Mouse (Mus musculus): ENCODE measurements around the gene Cpa1.

Gene Cpa1

DNA sequence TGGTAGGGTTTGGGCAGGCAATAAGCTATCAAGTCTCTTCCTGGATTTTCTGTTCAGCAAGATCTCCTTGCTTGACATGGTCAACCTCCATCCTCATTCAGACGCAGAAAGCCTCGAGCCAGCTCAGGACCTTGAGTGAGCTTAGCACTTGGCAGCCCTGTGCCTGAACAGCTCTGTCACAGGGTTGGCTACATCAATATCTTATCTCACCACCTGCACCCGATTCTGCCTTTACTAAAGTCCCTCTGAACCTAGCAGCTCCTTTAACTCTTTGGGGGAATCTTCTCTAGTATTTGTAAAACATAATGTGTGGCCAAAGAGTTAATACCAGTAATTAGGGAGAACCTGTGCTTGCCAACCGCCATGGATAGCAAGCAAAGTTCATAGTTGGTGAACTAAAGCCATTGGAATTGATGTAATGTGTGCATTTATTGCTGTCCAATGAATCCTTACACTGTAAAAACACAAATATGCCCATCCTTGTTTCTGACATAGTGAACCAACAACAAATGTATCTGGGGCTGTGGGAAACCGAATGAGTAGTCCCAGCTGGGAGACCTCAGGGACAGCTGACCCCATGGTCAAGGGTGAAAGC is at the start of gene Cpa1:
Gene Cpa1 (plus strand): TSS at position 545 of the 595 bp plus-strand sequence.
- no peak for DNase-seq (ENCODE audit: inconsistent ontology term)

DNA sequence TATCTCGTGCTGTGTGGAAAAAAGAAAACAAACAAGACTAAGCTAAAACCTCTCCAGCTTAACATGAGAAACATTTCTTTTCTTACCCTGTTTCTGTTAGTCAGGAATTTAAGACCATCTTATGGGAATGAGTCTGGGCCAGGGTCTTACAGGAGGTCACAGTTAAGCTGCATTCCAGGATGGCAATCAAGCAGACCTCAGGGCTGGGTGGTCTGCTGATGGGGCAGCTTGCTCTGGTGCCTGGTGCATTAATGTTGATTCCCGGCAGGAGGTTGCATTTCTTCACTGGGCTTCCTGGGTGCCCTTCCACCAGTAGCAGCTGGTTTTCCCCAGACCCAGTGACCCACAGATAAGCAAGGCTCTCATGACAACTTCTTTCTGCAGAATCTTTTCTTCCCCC is 49.2 kb upstream of the Cpa1 start:
- no peak for DNase-seq (ENCODE audit: inconsistent ontology term)

DNA sequence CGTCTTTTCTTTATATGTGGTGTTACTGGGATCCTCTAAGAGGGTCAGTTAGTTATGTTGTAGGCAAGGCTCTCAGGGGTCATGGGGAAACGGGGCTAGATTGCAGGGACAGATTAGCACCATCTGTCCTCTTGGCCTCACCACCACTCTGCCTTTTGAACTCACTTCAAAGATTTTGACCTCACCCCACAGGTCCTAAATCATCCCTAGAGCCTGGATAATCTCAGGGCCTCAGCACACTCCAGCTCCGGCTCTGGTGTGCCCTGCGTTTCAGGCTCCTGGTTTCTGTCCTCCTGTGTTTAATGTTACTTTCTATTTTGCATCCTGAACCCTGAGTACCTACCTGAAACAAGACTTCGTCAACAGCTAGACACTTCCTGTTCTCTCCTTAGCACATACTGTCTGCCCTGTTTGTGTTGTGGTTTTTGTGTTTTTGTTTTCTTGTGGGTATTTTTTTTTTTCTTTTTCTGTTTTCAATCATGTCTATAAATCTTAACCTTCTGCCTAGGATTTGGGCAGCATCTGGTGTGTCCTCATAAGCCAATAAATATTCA is 47.1 kb upstream of the Cpa1 start:
- no peak for DNase-seq (ENCODE audit: inconsistent ontology term)

- no peak for DNase-seq (ENCODE audit: inconsistent ontology term)
These were observed 46.5 kb upstream of the Cpa1 start for GRCm38 (mm10) chr6:30592417-30592974.

GRCm38 (mm10) chr6:30594364-30594763 is 44.7 kb upstream of the Cpa1 start:
- DNase-seq (ENCODE audit: inconsistent ontology term), result no peak

DNA sequence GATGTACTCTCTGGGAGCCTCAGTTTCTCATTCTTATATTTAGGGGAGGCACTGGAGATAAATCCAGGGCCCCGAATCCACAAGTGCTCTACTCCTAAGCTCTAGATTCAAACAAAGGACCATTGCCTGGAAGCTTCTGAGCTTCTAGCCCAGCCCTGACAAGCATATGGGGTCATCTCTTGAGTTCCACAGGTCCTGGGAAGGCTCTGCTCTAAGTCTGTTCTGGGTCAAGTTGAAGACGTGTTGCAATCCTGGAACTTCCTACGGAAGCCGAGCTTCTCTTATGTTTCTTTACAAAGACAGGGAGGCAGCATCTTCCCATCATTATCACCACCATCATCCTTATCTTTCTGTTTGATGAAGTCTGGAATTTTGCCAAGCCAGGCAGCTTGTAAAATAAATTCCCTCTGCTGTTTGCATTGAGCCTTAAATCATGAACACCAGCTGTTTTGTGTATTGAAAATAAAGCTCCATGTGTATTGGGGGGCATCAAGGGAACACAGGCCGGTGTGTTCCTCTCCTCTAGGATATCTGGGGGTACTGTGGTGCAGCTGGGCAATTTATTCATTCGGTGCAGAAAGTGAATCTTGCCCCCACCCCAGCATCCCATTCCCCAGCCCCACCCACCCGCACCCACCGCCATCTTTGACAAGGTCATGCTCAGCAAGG is 42.7 kb upstream of the Cpa1 start:
- no peak for DNase-seq (ENCODE audit: inconsistent ontology term)

- no peak for DNase-seq (ENCODE audit: inconsistent ontology term)
These were observed 39.0 kb upstream of the Cpa1 start for GRCm38 (mm10) chr6:30600033-30600432.

- DNase-seq (ENCODE audit: inconsistent ontology term), result no peak
These were observed 38.0 kb upstream of the Cpa1 start for GRCm38 (mm10) chr6:30600995-30601394.

GRCm38 (mm10) chr6:30604342-30604867 is 34.6 kb upstream of the Cpa1 start:
- DNase-seq (ENCODE audit: inconsistent ontology term), result no peak

GRCm38 (mm10) chr6:30605111-30605510 is 33.9 kb upstream of the Cpa1 start:
- no peak for DNase-seq (ENCODE audit: inconsistent ontology term)

DNA sequence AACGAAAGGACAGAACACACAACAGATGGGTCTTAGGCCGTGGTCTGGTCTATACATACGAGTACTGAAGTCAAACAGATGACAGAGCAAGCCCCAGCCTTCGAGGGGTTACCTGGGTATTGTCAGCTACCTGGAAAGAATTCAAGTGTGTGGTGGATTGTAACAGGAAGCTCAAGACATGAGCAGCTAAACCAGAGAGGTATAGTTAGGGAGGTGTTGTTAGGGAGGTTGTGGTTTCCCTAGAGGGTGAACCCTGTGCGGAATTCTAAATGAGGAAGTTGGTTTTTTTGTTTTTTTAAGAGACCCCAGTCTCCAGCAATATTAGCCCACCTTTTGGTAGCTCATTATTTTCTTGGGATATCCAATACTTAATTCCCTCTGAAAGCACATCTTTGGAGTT is 33.3 kb upstream of the Cpa1 start:
- DNase-seq (ENCODE audit: inconsistent ontology term), result no peak

DNA sequence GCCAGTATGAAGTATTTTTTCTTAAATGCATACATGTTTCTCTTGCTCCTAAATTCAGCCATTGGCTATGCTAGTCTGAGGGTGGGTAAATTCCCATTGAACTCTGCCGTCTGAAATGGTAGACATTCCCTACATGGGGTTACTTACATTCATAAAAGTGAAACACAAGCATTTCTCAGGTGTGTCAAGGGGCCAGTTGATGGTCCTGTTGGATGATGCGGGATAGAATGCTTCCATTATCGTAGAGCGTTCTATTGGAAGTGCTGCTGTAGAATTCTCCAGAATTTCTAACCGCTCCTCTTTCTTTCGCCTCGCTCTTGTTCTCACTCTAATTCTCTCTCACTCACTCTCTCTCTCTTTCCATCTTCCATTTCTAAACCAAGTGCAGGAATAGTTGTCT is 28.3 kb upstream of the Cpa1 start, which contains the start of gene Cpa5:
Gene Cpa5 (plus strand): TSS at position 301 of the 400 bp plus-strand sequence.
- DNase-seq (ENCODE audit: inconsistent ontology term), result no peak

- peak; percentile 2 for DNase-seq (ENCODE audit: inconsistent ontology term)
These were observed 27.8 kb upstream of the Cpa1 start for GRCm38 (mm10) chr6:30611212-30611611.

DNA sequence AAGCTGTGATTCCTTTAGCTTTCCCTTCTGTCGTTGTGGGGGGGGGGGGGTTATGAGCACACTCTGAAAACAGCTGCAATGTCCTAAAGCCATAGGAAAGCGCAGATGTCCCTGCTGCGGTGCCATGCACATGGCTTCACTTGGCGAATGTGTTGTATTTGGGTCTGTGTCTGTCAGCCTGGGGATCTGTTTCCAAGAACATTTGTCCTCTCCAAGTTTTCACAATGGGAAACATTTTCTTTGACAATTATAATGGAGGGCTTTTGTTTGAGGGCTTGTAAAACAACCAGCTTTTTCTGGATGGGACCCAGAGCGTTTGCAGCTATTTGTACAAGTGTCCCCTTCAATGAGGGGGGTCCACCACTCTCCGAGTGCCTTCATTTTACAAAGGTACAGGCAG is 24.8 kb upstream of the Cpa1 start:
- DNase-seq (ENCODE audit: inconsistent ontology term), result no peak

DNA sequence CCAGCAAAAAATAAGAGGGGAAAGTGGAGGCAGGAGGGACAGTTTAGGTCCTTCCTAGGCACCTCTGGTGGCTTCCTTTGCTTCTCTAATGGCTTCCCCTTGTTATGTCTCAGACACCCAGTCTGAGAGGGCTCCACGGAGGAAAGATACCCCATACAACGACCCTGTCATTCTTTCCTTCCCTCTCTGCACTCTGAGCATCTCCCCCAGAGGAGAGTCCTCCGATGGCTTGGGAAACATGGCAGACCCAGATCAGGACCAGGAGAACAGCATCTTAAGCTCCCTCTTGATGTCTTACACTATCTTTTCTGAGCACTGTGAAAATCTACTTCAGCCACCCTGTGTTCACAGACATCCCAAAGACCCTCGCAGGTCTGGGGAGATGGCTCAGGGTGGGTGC is 23.3 kb upstream of the Cpa1 start:
- DNase-seq (ENCODE audit: inconsistent ontology term), result no peak

- peak; percentile 29 for DNase-seq (ENCODE audit: inconsistent ontology term)
These were observed 22.5 kb upstream of the Cpa1 start for GRCm38 (mm10) chr6:30616491-30616941.

- peak; percentile 38 for DNase-seq (ENCODE audit: inconsistent ontology term)
These were observed 21.7 kb upstream of the Cpa1 start for GRCm38 (mm10) chr6:30617020-30617958.

- DNase-seq (ENCODE audit: inconsistent ontology term), result peak; percentile 67
These were observed 20.9 kb upstream of the Cpa1 start for GRCm38 (mm10) chr6:30617959-30618590.

DNA sequence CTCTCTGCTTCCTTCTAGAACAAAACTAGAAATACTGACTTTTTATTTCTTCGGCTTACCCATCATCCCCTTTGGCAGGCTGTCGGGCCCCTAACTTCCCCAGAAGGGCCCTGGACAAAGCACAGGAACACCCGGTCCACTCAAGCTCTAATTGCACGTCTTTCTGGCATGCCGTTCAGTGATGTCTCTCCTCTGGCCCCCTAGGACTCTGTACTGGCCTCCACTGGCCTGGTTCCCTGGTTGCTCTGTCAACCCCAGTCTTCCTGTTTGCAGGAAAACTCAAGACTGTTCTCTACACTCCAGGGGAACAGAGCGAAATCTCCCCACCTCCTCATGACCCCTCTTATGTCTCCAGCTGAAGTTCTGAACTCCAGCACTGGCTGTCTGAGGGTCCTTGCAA is 20.3 kb upstream of the Cpa1 start:
- DNase-seq (ENCODE audit: inconsistent ontology term), result peak; percentile 5

- DNase-seq (ENCODE audit: inconsistent ontology term), result peak; percentile 12
These were observed 19.4 kb upstream of the Cpa1 start for GRCm38 (mm10) chr6:30619606-30620005.

DNA sequence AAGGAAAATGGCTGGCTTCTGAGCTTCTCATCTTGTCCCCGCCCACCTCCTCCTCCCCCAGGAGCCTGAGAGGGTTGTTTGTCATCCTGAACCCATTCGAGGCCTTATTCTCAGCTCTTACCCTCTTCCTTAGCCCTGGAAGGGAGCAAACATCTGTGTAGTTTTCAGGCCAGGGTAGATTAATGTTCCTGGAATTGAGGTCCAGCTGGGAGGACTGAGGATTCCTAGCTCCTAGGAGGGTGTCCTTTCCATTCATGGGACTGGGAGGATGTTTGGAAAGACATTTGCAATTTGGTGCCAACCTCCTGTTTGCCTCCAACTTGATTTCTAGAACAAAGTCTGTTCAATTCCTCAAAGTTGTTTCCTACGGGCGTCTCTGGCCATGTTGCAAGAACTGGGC is 18.4 kb upstream of the Cpa1 start:
- DNase-seq (ENCODE audit: inconsistent ontology term), result no peak
